Mouse (Mus musculus): ENCODE data around the gene Fndc10.
"Not testable (repeated sequence)": the region's sequence is repeated elsewhere in the genome, so short reads cannot be mapped to it uniquely, and the experiment has no call there.

GRCm38 (mm10) chr4:155683670-155684277 is 10.4 kb upstream of the Fndc10 start:
- not testable (repeated sequence) for TF ChIP-seq POLR2A (IDR thresholded peaks at IDR 0.05; ENCODE audit: low read depth, low read length); CTCF (IDR thresholded peaks at IDR 0.05; ENCODE audit: extremely low read depth, insufficient read depth, insufficient read length, insufficient replicate concordance)

All from spleen, adult 2 months (tissue).